Mouse (Mus musculus) C2C12 (cell line): ENCODE results near the gene Pex14.

Source experiments
- CEBPB ChIP-seq: IDR thresholded peaks from one replicate; pipeline ENCODE4 v1.6.1; 2011; ENCODE audit warnings: low read depth, mild to moderate bottlenecking, control low read depth, moderate library complexity
- CTCF ChIP-seq: IDR thresholded peaks from one replicate; pipeline ENCODE4 v1.5.1; 2011; ENCODE audit not compliant: control insufficient read depth, insufficient read depth, insufficient read length
- FOSL1 ChIP-seq: IDR thresholded peaks from one replicate; pipeline ENCODE4 v1.8.0; 2011; ENCODE audit warnings: mild to moderate bottlenecking, low read length; ENCODE audit not compliant: poor library complexity, insufficient read depth, severe bottlenecking
- MAX ChIP-seq: IDR thresholded peaks from one replicate; pipeline ENCODE4 v1.6.1; 2011; ENCODE audit warnings: mild to moderate bottlenecking, control low read depth

- no peak for TF ChIP-seq CTCF
- TF ChIP-seq FOSL1, result no peak
- no peak for TF ChIP-seq MAX
- TF ChIP-seq CEBPB, result no peak
Observed at GRCm38 (mm10) chr4:149006107-149006506, 93.6 kb downstream of the Pex14 start.
